Mouse (Mus musculus) ES-E14 (cell line): ENCODE data around the gene Hnrnph2. TPM values are rescaled to one million over a fixed set of nuclear protein-coding genes. Genes with fewer than 3 reads are reported as not detected.

Source experiments
- DNase-seq: peaks from one replicate; pipeline ENCODE4 v3.0.0-alpha.2; 2013; ENCODE audit warnings: low read depth, low spot score
- H3K27ac ChIP-seq: 2 replicates; pipeline ENCODE4 v1.5.1; 2012; ENCODE audit warnings: low read depth, mild to moderate bottlenecking, low read length, moderate library complexity, mixed read lengths; ENCODE audit not compliant: poor library complexity, insufficient read depth, severe bottlenecking
- H3K36me3 ChIP-seq: 2 replicates; pipeline ENCODE4 v1.6.1; 2012; ENCODE audit warnings: mild to moderate bottlenecking, low read length, moderate library complexity, mixed read lengths; ENCODE audit not compliant: control insufficient read depth, poor library complexity, insufficient read depth, severe bottlenecking
- H3K4me1 ChIP-seq, 2 experiments: fragments of 150-350 bp in 1 of 2; sonication (generic) in 1 of 2; 2 replicates each; pipeline ENCODE4 v1.6.1; 2012; ENCODE audit warnings: low read length in 2 of 2, mild to moderate bottlenecking in 1 of 2, mixed read lengths in 1 of 2; ENCODE audit not compliant: control insufficient read depth in 2 of 2, insufficient read depth in 2 of 2, poor library complexity in 1 of 2
- H3K4me3 ChIP-seq, 2 experiments: fragments of 150-350 bp in 1 of 2; sonication (generic) in 1 of 2; 2 replicates each; pipeline ENCODE4 v1.5.1; 2012; ENCODE audit warnings: low read length in 2 of 2, low read depth in 1 of 2, mild to moderate bottlenecking in 1 of 2, mixed read lengths in 1 of 2; ENCODE audit not compliant: insufficient read depth in 1 of 2, poor library complexity in 1 of 2, severe bottlenecking in 1 of 2
- H3K9ac ChIP-seq: 2 replicates; pipeline ENCODE4 v1.6.1; 2012; ENCODE audit warnings: low read depth, mild to moderate bottlenecking, low read length, mixed read lengths; ENCODE audit not compliant: poor library complexity, insufficient read depth, severe bottlenecking
- H3K9me3 ChIP-seq: fragments of 150-350 bp; sonication (generic); 2 replicates; pipeline ENCODE4 v1.6.1; 2012; ENCODE audit warnings: low read depth, mild to moderate bottlenecking, low read length; ENCODE audit not compliant: control insufficient read depth, insufficient read depth
- CHD2 ChIP-seq: IDR thresholded peaks from 2 replicates; pipeline ENCODE4 v1.6.1; 2014; ENCODE audit warnings: mild to moderate bottlenecking, low read depth, low read length, inconsistent platforms
- HCFC1 ChIP-seq: IDR thresholded peaks from 2 replicates; pipeline ENCODE4 v1.6.1; 2012; ENCODE audit warnings: low read length, inconsistent platforms, borderline replicate concordance; ENCODE audit not compliant: insufficient read depth
- MAFK ChIP-seq: IDR thresholded peaks from 2 replicates; pipeline ENCODE4 v1.6.1; 2014; ENCODE audit warnings: mild to moderate bottlenecking, low read depth, low read length, inconsistent platforms; ENCODE audit not compliant: insufficient read depth
- ZC3H11A ChIP-seq: IDR thresholded peaks from 2 replicates; pipeline ENCODE4 v1.6.1; 2012; ENCODE audit warnings: low read depth, mild to moderate bottlenecking, inconsistent platforms, low read length, borderline replicate concordance
- ZNF384 ChIP-seq: IDR thresholded peaks from 2 replicates; pipeline ENCODE4 v1.6.1; 2012; ENCODE audit warnings: low read depth, low read length, inconsistent platforms
- in situ Hi-C, 2 experiments: fragments of 600-800 bp; cut with MboI; formaldehyde crosslinking; loops; one replicate each; pipeline ENCODE4 v1.15.1; 2025; ENCODE audit warnings: low sequenced_read_pairs in 2 of 2, inconsistent platforms in 1 of 2; ENCODE audit not compliant: unreplicated experiment in 2 of 2
- total RNA-seq: library from RNA; depleted of rRNA; stranded (reverse); fragments of 300-350 nt; gene quantifications from 2 replicates; pipeline ENCODE4 v1.2.3, GENCODE M21; 2012; rRNA removed

The Hnrnph2 gene
- total RNA-seq, 1 experiment, result 53.6 TPM

- no peak overlapping the region for H3K9ac ChIP-seq
- H3K4me3 ChIP-seq, result no peak overlapping the region
- no peak for DNase-seq
- no peaks in the 10 kb centered on the region for H3K36me3 ChIP-seq
- in situ Hi-C loops, result loop anchor here in 1 of 2 experiments (25.0 kb wide), 1 partner anchor 265 kb away; no protein-coding TSS in a partner anchor
- no peaks in the 10 kb centered on the region for H3K4me1 ChIP-seq
- TF ChIP-seq ZC3H11A (no peak), CHD2 (no peak), ZNF384 (no peak), HCFC1 (no peak), MAFK (no peak)
- H3K9me3 ChIP-seq, result no peaks in the 10 kb centered on the region
- no peak overlapping the region for H3K27ac ChIP-seq
Measured at GRCm38 (mm10) chrX:134647421-134647820, 46.4 kb downstream of the Hnrnph2 start.

- DNase-seq, result peak; percentile 73
- no peaks in the 10 kb centered on the region for H3K36me3 ChIP-seq
- no peaks in the 10 kb centered on the region for H3K9me3 ChIP-seq
- no peak overlapping the region for H3K4me3 ChIP-seq
- H3K27ac ChIP-seq, result no peak overlapping the region
- no peak overlapping the region for H3K9ac ChIP-seq
- in situ Hi-C loops, result loop anchor here in 1 of 2 experiments (25.0 kb wide), 1 partner anchor 264 kb away; no protein-coding TSS in a partner anchor
- no peaks in the 10 kb centered on the region for H3K4me1 ChIP-seq
- TF ChIP-seq HCFC1 (no peak), CHD2 (no peak), ZC3H11A (no peak), MAFK (no peak)
Measured at GRCm38 (mm10) chrX:134648031-134648692, 47.2 kb downstream of the Hnrnph2 start.

GRCm38 (mm10) chrX:134652061-134652460 is 51.1 kb downstream of the Hnrnph2 start:
- Histone ChIP-seq H3K4me3 (no peak overlapping the region), H3K36me3 (no peaks in the 10 kb centered on the region), H3K9ac (no peak overlapping the region), H3K9me3 (no peaks in the 10 kb centered on the region), H3K27ac (no peak overlapping the region), H3K4me1 (no peaks in the 10 kb centered on the region)
- no peak for DNase-seq
- no peak for TF ChIP-seq HCFC1
- no peak for TF ChIP-seq CHD2
- no peak for TF ChIP-seq MAFK
- TF ChIP-seq ZC3H11A, result no peak
- in situ Hi-C loops, result no loop called here

Other genes starting within 250 kb of the Hnrnph2 start
- 1.2 and 1.4 TPM in 2 replicates for gene Drp2, start 196.6 kb upstream of the Hnrnph2 start, total RNA-seq
- 1.0 and 3.3 TPM in 2 replicates for gene Taf7l, start 124.7 kb upstream of the Hnrnph2 start, total RNA-seq
- 20.2 and 42.4 TPM in 2 replicates for gene Timm8a1, start 59.3 kb upstream of the Hnrnph2 start, total RNA-seq
- 0.31 TPM in 1 of 2 replicates, not detected in the other for gene Btk, start 17.6 kb upstream of the Hnrnph2 start, total RNA-seq
- gene Rpl36a, start 15.5 kb upstream of the Hnrnph2 start, total RNA-seq, result 1,690 and 1,886 TPM in 2 replicates
- gene Gla, start 54 bp upstream of the Hnrnph2 start, total RNA-seq, result 17.2 and 26.7 TPM in 2 replicates
- 16.7 and 23.6 TPM in 2 replicates for gene Armcx4, start 85.3 kb downstream of the Hnrnph2 start, total RNA-seq
- 13.7 and 17.5 TPM in 2 replicates for gene Armcx1, start 116.8 kb downstream of the Hnrnph2 start, total RNA-seq
- 4.2 and 8.0 TPM in 2 replicates for gene Armcx6, start 150.2 kb downstream of the Hnrnph2 start, total RNA-seq
- gene Armcx3, start 155.4 kb downstream of the Hnrnph2 start, total RNA-seq, result 5.5 and 5.8 TPM in 2 replicates
- gene Armcx2, start 208.0 kb downstream of the Hnrnph2 start, total RNA-seq, result 20.7 and 35.6 TPM in 2 replicates